Mouse (Mus musculus): ENCODE results near the gene Acsm3. TPM values are rescaled to one million over a fixed set of nuclear protein-coding genes. Genes with fewer than 3 reads are reported as not detected.

Gene Acsm3
- polyA plus RNA-seq, 1 experiment from 2014 or later = 0.16 TPM

DNA sequence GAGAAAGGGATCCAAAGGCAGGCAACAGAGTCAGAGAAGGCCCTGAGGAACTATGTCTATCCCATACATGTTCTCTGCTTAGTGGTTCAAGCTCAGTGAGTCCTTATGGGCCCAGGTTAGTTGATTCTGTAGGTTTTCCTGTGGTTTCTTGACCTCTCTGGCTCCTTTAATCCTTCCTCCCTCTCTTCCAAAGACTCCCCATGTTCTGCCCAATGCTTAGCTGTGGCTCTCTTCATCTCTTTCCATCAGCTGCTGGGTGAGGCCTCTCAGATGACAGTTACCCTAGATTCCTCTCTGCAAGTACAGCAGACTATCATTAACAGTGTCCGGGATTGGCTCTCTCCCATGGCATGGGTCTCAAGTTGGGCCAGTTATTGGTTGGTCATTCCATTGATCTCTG is 74.6 kb downstream of the Acsm3 start:
- Histone ChIP-seq H3K27ac (ENCODE audit: low read depth, low read length) (no peak overlapping the region), H3K4me2 (ENCODE audit: low read depth, low read length) (no peak overlapping the region), H3K36me3 (ENCODE audit: control insufficient read depth, insufficient read depth, low read length) (no peaks in the 10 kb centered on the region), H3K4me1 (ENCODE audit: control insufficient read depth, insufficient read depth, low read length) (no peaks in the 10 kb centered on the region), H3K9ac (replicated peaks; ENCODE audit: low read depth, low read length) (no peak overlapping the region), H3K9me3 (ENCODE audit: control insufficient read depth, low read length) (no peaks in the 10 kb centered on the region), H3K4me3 (ENCODE audit: low read depth, low read length) (no peak overlapping the region), H3K27me3 (ENCODE audit: control insufficient read depth, insufficient read depth, low read length) (no peaks in the 10 kb centered on the region)
- no peak for ATAC-seq (ENCODE audit: low read depth)
- WGBS = 100% methylated on average over 1 of the region's 1 CpGs

DNA sequence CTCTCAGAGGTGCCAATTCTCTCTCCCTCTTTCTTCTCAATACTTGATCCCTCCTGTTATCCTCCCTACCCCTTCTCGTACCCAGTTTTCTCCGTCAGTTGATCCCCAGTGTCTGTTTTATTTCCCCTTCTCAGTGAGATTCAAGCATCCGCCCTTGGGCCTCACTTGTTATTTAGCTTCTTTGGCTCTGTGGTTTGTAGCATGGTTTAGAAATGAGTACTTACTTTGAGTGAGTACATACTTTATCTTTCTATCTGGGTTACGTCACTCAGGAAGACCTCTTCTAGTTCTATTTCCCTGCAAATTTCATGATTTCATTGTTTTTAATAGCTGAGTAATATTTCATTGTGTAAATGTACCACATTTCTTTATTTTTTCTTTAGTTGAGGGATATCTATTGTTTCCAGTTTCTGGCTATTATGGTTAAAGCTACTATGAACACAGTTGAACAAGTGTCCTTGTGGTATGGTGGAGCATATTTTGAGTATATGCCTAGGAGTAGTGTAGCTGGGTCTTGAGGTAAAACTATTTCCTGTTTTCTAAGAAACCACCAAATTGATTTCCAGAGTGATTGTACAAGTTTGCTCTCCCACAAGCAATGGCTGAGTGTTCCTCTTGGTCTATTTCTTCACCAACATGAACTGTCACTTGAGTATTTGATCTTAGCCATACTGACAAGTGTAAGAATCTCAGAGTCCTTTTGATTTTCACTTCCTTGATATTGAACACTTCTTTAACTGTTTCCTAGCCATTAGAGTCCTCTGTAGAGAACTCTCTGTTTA is 75.5 kb downstream of the Acsm3 start:
- Histone ChIP-seq H3K27me3 (ENCODE audit: control insufficient read depth, insufficient read depth, low read length) (no peaks in the 10 kb centered on the region), H3K9me3 (ENCODE audit: control insufficient read depth, low read length) (no peaks in the 10 kb centered on the region), H3K4me1 (ENCODE audit: control insufficient read depth, insufficient read depth, low read length) (no peaks in the 10 kb centered on the region), H3K9ac (replicated peaks; ENCODE audit: low read depth, low read length) (no peak overlapping the region), H3K4me2 (ENCODE audit: low read depth, low read length) (no peak overlapping the region), H3K36me3 (ENCODE audit: control insufficient read depth, insufficient read depth, low read length) (no peaks in the 10 kb centered on the region), H3K4me3 (ENCODE audit: low read depth, low read length) (no peak overlapping the region), H3K27ac (ENCODE audit: low read depth, low read length) (no peak overlapping the region)
- no peak for ATAC-seq (ENCODE audit: low read depth)
- 97% methylated on average over 4 of the region's 4 CpGs for WGBS

Other genes starting within 250 kb of the Acsm3 start
- gene Acsm5, start 241.5 kb upstream of the Acsm3 start, polyA plus RNA-seq (2014; fragmentation: Nextera tagmentation; extraction: Ambion mirVana) = 0.08 TPM in 1 of 2 replicates, not detected in the other
- gene Pdilt, start 237.4 kb upstream of the Acsm3 start, polyA plus RNA-seq (2014; fragmentation: Nextera tagmentation; extraction: Ambion mirVana) = 0.19 and 0.47 TPM in 2 replicates
- not detected in 2 replicates for gene Acsm2, start 206.6 kb upstream of the Acsm3 start, polyA plus RNA-seq (2014; fragmentation: Nextera tagmentation; extraction: Ambion mirVana)
- not detected in 2 replicates for gene Acsm1, start 153.9 kb upstream of the Acsm3 start, polyA plus RNA-seq (2014; fragmentation: Nextera tagmentation; extraction: Ambion mirVana)
- not detected in 2 replicates for gene Acsm4, start 70.9 kb upstream of the Acsm3 start, polyA plus RNA-seq (2014; fragmentation: Nextera tagmentation; extraction: Ambion mirVana)
- 67.8 and 79.0 TPM in 2 replicates for gene Thumpd1, start 40.1 kb upstream of the Acsm3 start, polyA plus RNA-seq (2014; fragmentation: Nextera tagmentation; extraction: Ambion mirVana)
- gene Rexo5, start 33.1 kb downstream of the Acsm3 start, polyA plus RNA-seq (2014; fragmentation: Nextera tagmentation; extraction: Ambion mirVana) = 8.4 and 14.3 TPM in 2 replicates
- 18.3 and 21.2 TPM in 2 replicates for gene Eri2, start 33.1 kb downstream of the Acsm3 start, polyA plus RNA-seq (2014; fragmentation: Nextera tagmentation; extraction: Ambion mirVana)
- gene Lyrm1, start 134.9 kb downstream of the Acsm3 start, polyA plus RNA-seq (2014; fragmentation: Nextera tagmentation; extraction: Ambion mirVana) = 20.2 and 23.2 TPM in 2 replicates
- 10.0 and 15.3 TPM in 2 replicates for gene Dcun1d3, start 135.4 kb downstream of the Acsm3 start, polyA plus RNA-seq (2014; fragmentation: Nextera tagmentation; extraction: Ambion mirVana)